Comparison of ENCODE assay signal across 33 mouse cellular contexts in the genomic region with DNA sequence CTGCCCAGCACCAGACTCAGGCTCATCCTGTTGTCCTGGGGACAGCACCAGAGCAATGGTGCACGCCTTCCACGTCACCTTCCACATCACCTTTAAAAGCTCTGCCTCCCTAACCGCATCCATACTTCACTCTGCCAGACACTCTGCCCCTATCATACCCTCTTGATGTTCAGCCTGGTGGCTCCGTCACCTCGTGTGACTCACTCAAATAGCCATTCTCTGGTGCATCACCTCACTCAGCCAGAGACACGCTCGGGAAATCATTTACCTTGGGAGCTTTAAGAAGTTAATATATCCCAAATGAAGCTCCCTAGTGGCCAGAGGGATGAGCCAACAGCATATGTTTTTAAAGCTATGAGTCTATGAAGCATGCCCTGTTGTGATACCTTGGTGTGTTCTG. TPM values are rescaled to one million over a fixed set of nuclear protein-coding genes. Genes with fewer than 3 reads are reported as not detected.
A peak's percentile ranks its signal among the peaks of the same experiment; 100 is the strongest.
DNase-seq lines count a peak whose midpoint lies in the region; ATAC-seq and TF ChIP-seq lines count a peak whose summit lies in the region.
"Had no signal": no experiment of that assay in that cellular context is flagged by ENCODE, and none has a peak within 500 bp of the region (broad histone marks: within the 10 kb centered on the region; RNA-seq: fewer than 3 reads in every experiment).

No protein-coding gene starts in this region.

- TF ChIP-seq CTCF in Patski (IDR thresholded peaks at IDR 0.05) = no peak
- TF ChIP-seq CTCF in kidney, adult 2 months (conservative IDR thresholded peaks at IDR 0.05; ENCODE audit: insufficient read depth, insufficient read length, low read depth, low read length) = no peak

- no peaks in the 10 kb centered on the region for H3K27me3 ChIP-seq in Patski
- no peaks in the 10 kb centered on the region for H3K27me3 ChIP-seq in kidney, adult 2 months (replicated peaks; ENCODE audit: control insufficient read depth, insufficient read depth, low read length)
- H3K27me3 ChIP-seq: embryonic facial prominence, embryonic 13.5 days; heart, embryonic 13.5 days; limb, embryonic 12.5 days; liver, embryonic 12.5 days; neural tube, embryonic 15.5 days had no signal

- intact Hi-C loops in heart, postnatal 36 days (cut with DNase I) = no loop called here
- intact Hi-C loops in left cerebral cortex, postnatal 36 days (cut with DNase I) = no loop called here

- peak; percentile 91 for ATAC-seq in Patski
- no peak for ATAC-seq in monocyte, adult 5-6 weeks (replicated peaks; ENCODE audit: insufficient number of reproducible peaks, low FRiP score, low TSS enrichment, poor library complexity, severe bottlenecking)
- ATAC-seq: CD4-positive, CD25-positive, alpha-beta regulatory T cell, adult 4 months; forebrain, embryonic 16.5 days; hindbrain, embryonic 16.5 days; liver, embryonic 12.5 days; liver, postnatal 0 days had no signal

- H3K27ac ChIP-seq in kidney, adult 2 months (ENCODE audit: insufficient read depth, low read depth, low read length) = no peak overlapping the region
- H3K27ac ChIP-seq: embryonic facial prominence, embryonic 13.5 days; forebrain, embryonic 10.5 days; gastrocnemius, adult 2 months; heart, adult 2 months; heart, embryonic 13.5 days; layer of hippocampus, adult 2 months; limb, embryonic 12.5 days; liver, embryonic 12.5 days; neural tube, embryonic 15.5 days had no signal

- H3K4me1 ChIP-seq in kidney, adult 2 months (ENCODE audit: control insufficient read depth, insufficient read depth, low read length) = no peaks in the 10 kb centered on the region
- H3K4me1 ChIP-seq: embryonic facial prominence, embryonic 13.5 days; forebrain, embryonic 10.5 days; heart, embryonic 13.5 days; limb, embryonic 12.5 days; megakaryocyte, embryonic 14.5 days; neural tube, embryonic 15.5 days had no signal

- no peak overlapping the region for H3K4me3 ChIP-seq in kidney, adult 2 months (ENCODE audit: insufficient read depth, low read depth, low read length)
- H3K4me3 ChIP-seq: embryonic facial prominence, embryonic 13.5 days; forebrain, embryonic 10.5 days; gastrocnemius, adult 2 months; heart, adult 2 months; heart, embryonic 13.5 days; layer of hippocampus, adult 2 months; limb, embryonic 12.5 days; liver, embryonic 12.5 days; megakaryocyte, embryonic 14.5 days; neural tube, embryonic 15.5 days had no signal

- in situ Hi-C loops in Patski (cut with MboI; ENCODE audit: low pct_unique_long_range_greater_than_20kb) = no loop called here

- CTCF ChIA-PET in Patski (lab: Charles Lee) = interaction anchor here (1.2 kb wide), 1 partner anchor 30 kb away, joined by 3 read pairs; no protein-coding TSS in a partner anchor

- POLR2A ChIA-PET in Patski (lab: Charles Lee) = interaction anchor here (0.6 kb wide), 1 partner anchor 231 kb away, joined by 4 read pairs; no protein-coding TSS in a partner anchor

- peak; percentile 3 for DNase-seq in heart, postnatal 4 days
- no peak for DNase-seq in heart, postnatal 36 days
- peak; percentile 89 for DNase-seq in Patski (ENCODE audit: low read depth, low spot score)
- peak; percentile 26 for DNase-seq in kidney, adult 2 months
- DNase-seq in kidney, postnatal 10 days = peak; percentile 33
- no peak for DNase-seq in left cerebral cortex, postnatal 36 days (ENCODE audit: low spot score in 2 of 2)
- DNase-seq: cerebellum, adult 8-10 months; gastrocnemius, adult 2 months; gastrocnemius, postnatal 36 days; heart, adult 2 months; heart, postnatal 10 days; liver, postnatal 0 days; lung, postnatal 4 days; midbrain, embryonic 14.5 days; retina, postnatal 1 day; right cerebral cortex, postnatal 14 days had no signal

- TF ChIP-seq POLR2A in kidney, adult 2 months (IDR thresholded peaks at IDR 0.05; ENCODE audit: low read depth, low read length) = no peak

- no peaks in the 10 kb centered on the region for H3K36me3 ChIP-seq in kidney, adult 2 months (ENCODE audit: control insufficient read depth, insufficient read depth, low read length)

- 61% methylated on average over 7 of the region's 7 CpGs for WGBS in kidney, adult 2 months

RNA-seq across cellular contexts. Expression of a gene that starts 7.1 kb away (rescaled TPM):
- total RNA-seq in heart, postnatal 4 days (2021) = 1 to 10 TPM; 2.0 to 2.3 TPM
- 1 to 10 TPM; 1.3 to 3.0 TPM for total RNA-seq in heart, postnatal 36 days (2021)
- 18.5 TPM for polyA plus RNA-seq in Patski (2021)
- 6.8 and 8.2 TPM in 2 replicates for polyA plus RNA-seq in kidney, adult 2 months (2012; rRNA removed)
- total RNA-seq in monocyte, adult 5-6 weeks (2017) = 10.7 to 13.7 TPM (median 13.0 TPM) in 3 replicates
- total RNA-seq in left cerebral cortex, postnatal 36 days (2021) = 10 to 100 TPM in 1 of 2 experiments, 1 to 10 TPM in 1; 8.9 to 11.9 TPM

RNA-seq across cellular contexts. Expression of a gene that starts 8.8 kb away (rescaled TPM):
- 10 to 100 TPM; 25.9 to 26.2 TPM for total RNA-seq in heart, postnatal 4 days (2021)
- total RNA-seq in heart, postnatal 36 days (2021) = 10 to 100 TPM; 25.5 to 26.2 TPM
- polyA plus RNA-seq in Patski (2021) = 137 TPM
- 691 and 847 TPM in 2 replicates for polyA plus RNA-seq in kidney, adult 2 months (2012; rRNA removed)
- total RNA-seq in monocyte, adult 5-6 weeks (2017) = 6.5 to 13.6 TPM (median 12.2 TPM) in 3 replicates
- total RNA-seq in left cerebral cortex, postnatal 36 days (2021) = 10 to 100 TPM; 65.7 to 67.0 TPM

RNA-seq across cellular contexts. Expression of a gene that starts 31.1 kb away (rescaled TPM):
- total RNA-seq in heart, postnatal 4 days (2021) = 1 to 10 TPM in 1 of 2 experiments, under 1 TPM in 1; 0.62 to 1.5 TPM
- total RNA-seq in heart, postnatal 36 days (2021) = under 1 TPM; 0.68 to 0.94 TPM
- polyA plus RNA-seq in Patski (2021) = 4.3 TPM
- polyA plus RNA-seq in kidney, adult 2 months (2012; rRNA removed) = not detected in 2 replicates
- not detected in 3 replicates for total RNA-seq in monocyte, adult 5-6 weeks (2017)
- total RNA-seq in left cerebral cortex, postnatal 36 days (2021) = 1 to 10 TPM; 3.1 to 3.9 TPM
- polyA plus RNA-seq: CD4-positive, CD25-positive, alpha-beta regulatory T cell, adult 4 months; embryonic facial prominence, embryonic 13.5 days; forebrain, embryonic 10.5 days; forebrain, embryonic 16.5 days; heart, adult 2 months; heart, embryonic 13.5 days; hindbrain, embryonic 11.5 days; hindbrain, embryonic 16.5 days; limb, embryonic 12.5 days; liver, embryonic 12.5 days; liver, postnatal 0 days; lung, embryonic 16.5 days; midbrain, embryonic 14.5 days; neural tube, embryonic 15.5 days; small intestine, adult 2 months; stomach, embryonic 14.5 days; testis, adult 2 months had no signal

Comparison
In these comparisons a context has a peak if more than half of its experiments do, and no peak if none do; other contexts are left out.
1. DNase-seq: peak in heart, postnatal 4 days (single experiment), Patski (single experiment), kidney, adult 2 months (single experiment) and kidney, postnatal 10 days (single experiment); none in heart, postnatal 36 days (0 of 2) and left cerebral cortex, postnatal 36 days (0 of 2).